Comparison of ENCODE assay signal across 12 mouse cellular contexts in the genomic region with DNA sequence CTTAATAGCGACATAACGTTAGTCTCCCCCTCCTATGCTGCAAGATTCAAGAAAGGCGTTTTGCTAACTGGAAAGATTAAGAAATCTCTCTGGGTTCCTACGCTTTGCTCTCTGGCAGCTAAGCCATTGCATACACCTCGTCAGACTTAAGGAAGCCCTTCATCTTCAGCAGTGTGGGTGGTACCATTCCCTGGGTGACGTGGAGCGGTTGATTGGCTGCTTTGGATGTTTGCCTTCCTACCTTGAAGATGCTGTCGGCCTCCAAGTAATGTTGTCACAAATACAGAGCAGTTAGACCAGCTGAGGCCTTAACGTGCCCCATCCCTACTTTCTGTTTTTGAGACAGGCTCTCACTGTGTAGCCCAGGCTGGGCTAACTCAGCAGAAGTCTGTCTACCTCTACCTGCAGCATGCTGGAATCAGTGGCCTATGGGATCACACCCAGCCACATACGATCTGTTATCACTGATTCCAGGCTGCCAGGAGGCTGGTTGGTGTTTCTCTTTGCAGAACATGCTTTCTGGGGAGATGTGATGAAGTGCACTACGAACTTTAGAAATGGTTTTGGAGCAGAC.
"Had no signal": no experiment of that assay in that cellular context is flagged by ENCODE, and none has a peak within 500 bp of the region (broad histone marks: within the 10 kb centered on the region; RNA-seq: fewer than 3 reads in every experiment).

No protein-coding gene starts in this region.

- H3K4me1 ChIP-seq: limb, embryonic 10.5 days had no signal

- H3K27ac ChIP-seq: kidney, postnatal 0 days; limb, embryonic 10.5 days; liver, embryonic 15.5 days had no signal

- ATAC-seq: inflammation-experienced regulatory T-cells, adult 6 months; intestine, postnatal 0 days had no signal

- H3K4me3 ChIP-seq: left cerebral cortex, adult 2 months; limb, embryonic 10.5 days; liver, embryonic 15.5 days had no signal

- DNase-seq: kidney, adult 8-10 months; kidney, postnatal 4 days; lung, embryonic 14.5 days; spleen, adult 18-20 months; thymus, adult 18-20 months; thymus, postnatal 14 days had no signal
